Mouse (Mus musculus) E14TG2a.4 (cell line): ENCODE results near the gene Scgb3a1.

ENCODE experiments used
- CTCF ChIP-seq: conservative IDR thresholded peaks from 2 replicates; pipeline ENCODE4 v1.5.1; 2014; ENCODE audit warnings: low read length
- NANOG ChIP-seq: IDR thresholded peaks from 2 replicates; pipeline ENCODE4 v1.6.1; 2014; ENCODE audit warnings: borderline replicate concordance, low read length, mixed read lengths
- POU5F1 ChIP-seq: IDR thresholded peaks from 2 replicates; pipeline ENCODE4 v1.6.1; 2014; ENCODE audit warnings: low read length, borderline replicate concordance

DNA sequence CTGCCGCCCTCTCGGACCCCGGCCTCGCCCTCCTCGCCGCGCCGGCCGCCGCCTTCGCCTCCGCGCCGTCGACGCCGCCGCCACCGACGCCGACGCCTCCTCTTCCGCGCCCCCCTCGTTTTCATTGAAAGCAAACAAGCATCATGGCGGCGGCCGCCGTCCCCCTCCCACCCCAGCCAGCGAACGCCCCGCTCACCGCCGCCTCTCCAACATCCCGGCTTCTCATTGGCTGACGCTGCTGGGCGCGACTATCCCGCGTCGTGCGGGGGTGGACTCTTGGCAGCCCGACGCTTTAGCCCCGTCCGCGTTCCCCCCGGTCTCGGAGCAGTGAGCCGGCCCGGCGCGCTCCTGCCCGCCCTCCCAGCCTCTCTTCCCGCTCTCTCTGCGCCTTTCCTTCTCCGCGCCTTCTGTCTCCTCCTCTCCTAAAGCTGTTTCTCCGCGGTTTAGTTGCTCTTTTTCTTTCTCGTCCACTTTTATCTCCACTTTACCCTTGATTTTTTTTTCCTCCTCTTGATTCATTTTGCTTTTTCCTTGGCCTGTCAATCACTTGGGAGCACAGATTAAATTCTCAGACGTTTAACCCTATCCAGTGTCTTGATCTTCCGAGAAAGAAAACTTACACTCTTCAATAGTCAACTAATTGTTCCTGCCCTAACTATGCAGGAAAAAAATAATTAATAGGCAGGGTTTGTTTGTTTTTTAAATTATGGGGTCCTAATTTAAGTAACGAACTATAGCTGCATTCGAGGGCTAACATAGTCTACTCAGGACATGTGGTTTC is 49.3 kb downstream of the Scgb3a1 start, which contains the start of gene Cnot6:
- TF ChIP-seq CTCF, result no peak
- TF ChIP-seq NANOG, result no peak
- TF ChIP-seq POU5F1, result no peak
